Mouse (Mus musculus) embryonic fibroblast, embryonic 13.5 days (primary cell): ENCODE data around the gene Slc39a11. TPM values are rescaled to one million over a fixed set of nuclear protein-coding genes. Genes with fewer than 3 reads are reported as not detected.

ENCODE experiments used
- H3K27ac ChIP-seq: 2 replicates; pipeline ENCODE4 v1.5.1; 2012; ENCODE audit warnings: low read length, control low read depth, inconsistent platforms; ENCODE audit not compliant: insufficient read depth
- H3K4me1 ChIP-seq: 2 replicates; pipeline ENCODE4 v1.6.1; 2011; ENCODE audit warnings: low read length; ENCODE audit not compliant: control insufficient read depth, insufficient read depth
- H3K4me3 ChIP-seq: 2 replicates; pipeline ENCODE4 v1.5.1; 2011; ENCODE audit warnings: mild to moderate bottlenecking, control low read depth, low read length; ENCODE audit not compliant: insufficient read depth
- CTCF ChIP-seq: IDR thresholded peaks from 2 replicates; pipeline ENCODE4 v1.5.1; 2011; ENCODE audit warnings: mild to moderate bottlenecking, control low read depth, low read length, moderate library complexity, borderline replicate concordance; ENCODE audit not compliant: insufficient read depth
- POLR2A ChIP-seq: IDR thresholded peaks from 2 replicates; pipeline ENCODE4 v1.6.1; 2011; ENCODE audit warnings: low read depth, mild to moderate bottlenecking, control low read depth, low read length, moderate library complexity
- polyA plus RNA-seq: library from polyadenylated mRNA; stranded (reverse); fragments of >200 nt; gene quantifications from 2 replicates; pipeline ENCODE4 v1.2.4, GENCODE M21; 2011; ENCODE audit warnings: low read depth; ENCODE audit not compliant: missing spikeins, insufficient read length

The Slc39a11 gene
- polyA plus RNA-seq, 1 experiment = 21.4 TPM

- TF ChIP-seq CTCF (no peak), POLR2A (no peak)
- H3K27ac ChIP-seq = no peak overlapping the region
- H3K4me3 ChIP-seq = no peak overlapping the region
- H3K4me1 ChIP-seq = peaks cover 5% of the 10 kb centered on the region; the same call in 1 of the 2 replicates
These were observed 299.3 kb downstream of the Slc39a11 start for GRCm38 (mm10) chr11:113350583-113350982.

DNA sequence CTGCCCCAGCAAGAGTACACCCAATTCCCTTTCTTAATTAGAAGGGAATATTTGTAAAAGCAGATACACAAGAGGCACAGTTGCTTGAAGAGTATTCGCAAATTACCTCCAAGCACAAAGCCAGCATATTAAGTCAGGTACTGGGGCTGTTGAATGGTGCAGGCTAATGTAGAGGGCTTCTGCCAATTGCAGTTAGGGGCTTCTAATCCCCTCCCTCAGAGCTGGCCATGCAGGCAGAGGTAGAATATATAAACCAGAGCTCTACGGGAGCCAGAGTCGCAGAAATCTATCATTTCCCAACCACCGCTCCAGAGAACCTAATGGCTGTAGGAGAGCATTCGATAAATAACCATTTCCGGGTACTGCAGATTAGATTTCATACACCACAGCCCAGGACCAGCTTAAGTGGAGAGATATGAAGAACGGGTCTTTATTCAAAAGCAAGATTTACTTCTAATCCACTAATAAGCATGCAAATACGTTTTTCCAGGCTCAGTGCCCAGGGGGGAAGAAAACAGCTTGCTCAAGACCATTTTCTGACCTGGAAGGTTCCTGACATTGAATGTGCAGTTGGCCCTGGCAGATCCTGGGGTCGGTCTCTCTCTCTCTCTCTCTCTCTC lies 302.9 kb downstream of the Slc39a11 start:
- TF ChIP-seq POLR2A = no peak
- no peak for TF ChIP-seq CTCF
- H3K27ac ChIP-seq = no peak overlapping the region
- H3K4me3 ChIP-seq = no peak overlapping the region
- peaks cover under 1% of the 10 kb centered on the region; the same call in 1 of the 2 replicates for H3K4me1 ChIP-seq

DNA sequence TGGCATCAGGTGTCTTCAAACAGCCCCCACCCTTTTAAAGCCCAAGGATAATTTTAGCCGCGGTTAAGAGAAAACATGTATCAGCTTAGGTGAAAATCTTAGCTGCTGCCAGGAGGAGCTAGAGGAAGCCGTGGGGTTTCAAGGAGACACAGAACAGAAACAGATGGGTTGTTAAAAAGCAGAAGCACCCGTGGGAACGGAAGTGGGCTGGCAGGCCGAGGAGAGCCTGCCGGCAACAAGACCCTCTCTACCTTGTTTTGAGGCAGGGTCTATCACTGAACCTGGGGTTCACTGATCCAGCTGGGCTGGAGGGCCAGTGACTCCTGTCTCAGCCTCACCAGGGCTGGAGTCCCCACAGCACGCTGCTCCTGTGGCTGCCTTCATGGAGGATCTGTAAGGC lies 310.1 kb downstream of the Slc39a11 start:
- no peak overlapping the region for H3K27ac ChIP-seq
- H3K4me3 ChIP-seq = no peak overlapping the region
- no peaks in the 10 kb centered on the region for H3K4me1 ChIP-seq
- TF ChIP-seq CTCF (no peak), POLR2A (no peak)

DNA sequence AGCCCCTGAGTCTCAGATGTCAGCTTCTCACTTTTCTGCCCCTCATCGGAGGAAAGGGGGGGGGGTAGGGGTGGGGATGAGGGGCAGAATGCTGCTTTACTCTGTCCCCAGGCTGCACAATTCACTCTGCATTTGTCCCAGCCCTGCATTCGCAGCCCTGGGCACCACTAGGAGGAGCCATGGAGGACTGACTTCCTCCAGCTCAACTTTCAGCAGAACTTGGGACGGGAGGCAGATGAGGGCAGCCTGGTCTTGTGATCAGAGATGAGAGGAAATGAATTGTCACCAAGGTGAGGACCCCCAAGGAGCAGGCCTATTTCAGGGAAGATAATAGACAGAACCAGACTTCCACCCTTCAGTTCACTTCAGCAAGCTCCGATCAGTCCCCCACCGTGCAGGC lies 311.3 kb downstream of the Slc39a11 start:
- H3K27ac ChIP-seq = no peak overlapping the region
- H3K4me1 ChIP-seq = no peaks in the 10 kb centered on the region
- H3K4me3 ChIP-seq = no peak overlapping the region
- TF ChIP-seq CTCF (no peak), POLR2A (no peak)

GRCm38 (mm10) chr11:113335706-113336105 lies 314.2 kb downstream of the Slc39a11 start:
- TF ChIP-seq CTCF = no peak
- no peak for TF ChIP-seq POLR2A
- H3K4me3 ChIP-seq = no peak overlapping the region
- H3K27ac ChIP-seq = no peak overlapping the region

DNA sequence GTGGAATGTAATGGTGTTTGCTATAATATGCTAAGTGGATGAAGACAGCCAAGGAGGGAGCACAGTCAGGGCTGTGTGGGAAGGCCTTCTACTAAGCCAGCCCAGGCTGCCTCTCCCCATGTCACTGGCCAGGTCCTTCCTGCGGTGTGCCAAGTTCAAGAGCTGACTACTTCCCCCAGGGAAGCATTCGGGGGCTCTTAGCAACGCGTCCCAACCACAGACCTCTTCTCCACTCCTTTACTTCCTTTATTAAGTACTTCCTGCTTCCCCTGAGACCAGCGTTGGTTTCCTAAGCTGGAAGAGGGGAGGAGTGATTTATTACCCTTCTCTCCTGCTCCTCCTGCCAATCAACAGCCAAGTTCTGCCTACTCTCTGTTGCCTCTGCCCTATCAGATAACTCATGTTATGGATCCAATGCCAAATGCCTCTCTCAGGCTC lies 315.4 kb downstream of the Slc39a11 start:
- no peaks in the 10 kb centered on the region for H3K4me1 ChIP-seq
- no peak overlapping the region for H3K4me3 ChIP-seq
- TF ChIP-seq POLR2A (no peak), CTCF (no peak)
- H3K27ac ChIP-seq = no peak overlapping the region

More at GRCm38 (mm10) chr11:113335706-113336105, 314.2 kb downstream of the Slc39a11 start:
- no peaks in the 10 kb centered on the region for H3K4me1 ChIP-seq

- Histone ChIP-seq H3K4me1 (no peaks in the 10 kb centered on the region), H3K4me3 (no peak overlapping the region), H3K27ac (no peak overlapping the region)
- no peak for TF ChIP-seq CTCF
- no peak for TF ChIP-seq POLR2A
These were observed 316.3 kb downstream of the Slc39a11 start for GRCm38 (mm10) chr11:113333535-113333934.

DNA sequence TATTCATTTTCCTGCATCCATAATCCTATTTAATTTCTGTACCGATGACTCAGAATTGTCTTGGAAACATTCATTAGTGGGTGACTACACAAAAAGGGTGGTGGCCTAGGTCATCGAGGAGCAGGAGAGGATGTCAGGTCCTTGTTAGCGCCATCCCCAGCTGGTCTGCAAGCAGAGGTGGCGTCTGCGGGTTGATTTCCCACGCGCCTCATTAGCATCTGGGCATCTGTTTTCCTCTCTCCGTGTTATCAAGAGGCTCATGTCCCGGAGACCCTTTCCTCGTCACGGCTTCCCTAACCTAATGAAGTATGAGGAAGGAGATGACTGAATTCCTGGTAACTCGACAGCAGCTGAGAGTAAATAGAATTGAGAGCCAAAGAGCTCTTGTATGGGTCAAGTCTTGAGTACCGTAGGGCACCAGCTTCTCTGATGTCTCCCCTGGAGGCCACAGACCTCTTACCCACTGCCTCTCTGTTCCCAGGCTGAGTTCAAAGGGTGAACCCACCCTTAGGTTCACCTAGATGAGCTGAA lies 319.8 kb downstream of the Slc39a11 start:
- Histone ChIP-seq H3K4me1 (no peaks in the 10 kb centered on the region), H3K4me3 (no peak overlapping the region), H3K27ac (no peak overlapping the region)
- TF ChIP-seq POLR2A = no peak

GRCm38 (mm10) chr11:113327499-113328062 lies 322.3 kb downstream of the Slc39a11 start:
- Histone ChIP-seq H3K4me3 (no peak overlapping the region), H3K4me1 (no peaks in the 10 kb centered on the region), H3K27ac (no peak overlapping the region)
- TF ChIP-seq CTCF = no peak
- TF ChIP-seq POLR2A = no peak

- TF ChIP-seq CTCF (peak; percentile 36), POLR2A (no peak)
- no peak overlapping the region for H3K27ac ChIP-seq
- no peaks in the 10 kb centered on the region for H3K4me1 ChIP-seq
- H3K4me3 ChIP-seq = no peak overlapping the region
These were observed 323.4 kb downstream of the Slc39a11 start for GRCm38 (mm10) chr11:113326387-113327011.
